Mouse (Mus musculus): ENCODE measurements around the gene Qtrt1. TPM values are rescaled to one million over a fixed set of nuclear protein-coding genes. Genes with fewer than 3 reads are reported as not detected.

The Qtrt1 gene
- polyA plus RNA-seq, 1 experiment from 2014 or later = 48.9 TPM

DNA sequence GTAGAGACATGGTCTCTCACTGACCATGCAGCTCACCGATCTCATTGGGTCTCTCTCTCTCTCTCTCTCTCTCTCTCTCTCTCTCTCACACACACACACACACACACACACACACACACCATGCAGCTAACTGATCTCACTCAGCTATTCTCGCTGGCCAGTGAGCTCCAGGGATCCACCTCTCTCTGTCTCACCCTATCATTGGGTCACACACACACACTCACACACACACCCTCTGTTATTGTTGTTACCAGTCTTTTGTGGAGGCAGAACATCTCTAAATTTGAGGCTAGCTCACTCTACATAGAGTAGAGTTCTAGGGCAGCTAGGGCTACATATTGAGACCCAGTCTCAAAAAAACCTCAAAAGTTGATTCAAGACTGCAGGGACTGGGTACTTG is 14.9 kb downstream of the Qtrt1 start:
- WGBS = 77% methylated on average over 2 of the region's 2 CpGs
- Histone ChIP-seq H3K27ac (ENCODE audit: low read depth, low read length) (no peak overlapping the region), H3K9ac (ENCODE audit: low read depth, low read length) (no peak overlapping the region), H3K4me2 (replicated peaks; ENCODE audit: low read depth, low read length) (no peak overlapping the region; the same call in 1 of the 2 replicates), H3K9me3 (ENCODE audit: control insufficient read depth, low read length) (no peaks in the 10 kb centered on the region), H3K4me1 (replicated peaks; ENCODE audit: control insufficient read depth, insufficient read depth, low read length) (peaks cover 4% of the 10 kb centered on the region; the same call in 1 of the 2 replicates), H3K27me3 (ENCODE audit: control insufficient read depth, insufficient read depth, low read length) (no peaks in the 10 kb centered on the region), H3K4me3 (ENCODE audit: low read depth, low read length) (no peak overlapping the region), H3K36me3 (ENCODE audit: control insufficient read depth, insufficient read depth, low read length) (no peaks in the 10 kb centered on the region)
- no peak for DNase-seq (ENCODE audit: low spot score)
- ATAC-seq (ENCODE audit: low FRiP score) = no peak

DNA sequence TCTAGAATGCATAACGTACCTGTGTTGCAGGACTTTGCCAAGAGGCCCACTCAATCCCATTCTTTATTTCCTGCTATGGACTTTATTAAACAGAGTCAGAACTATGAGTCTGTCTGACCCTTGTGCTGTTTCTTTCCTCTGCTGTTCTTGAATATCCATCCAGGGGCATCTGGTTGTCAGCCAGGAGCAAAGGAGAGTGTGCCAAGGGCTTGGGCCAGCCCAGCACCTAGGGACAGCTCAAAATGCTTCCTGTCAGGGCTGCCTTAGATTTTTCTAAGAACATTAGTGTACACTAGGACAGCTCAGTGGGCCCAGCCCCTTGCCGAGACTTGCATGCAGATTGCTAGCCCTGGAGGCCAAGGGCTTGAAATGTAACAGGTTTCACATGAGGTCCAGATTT is 16.1 kb downstream of the Qtrt1 start:
- WGBS = 86% methylated on average over 2 of the region's 2 CpGs
- Histone ChIP-seq H3K4me1 (replicated peaks; ENCODE audit: control insufficient read depth, insufficient read depth, low read length) (peaks cover 4% of the 10 kb centered on the region; the same call in 1 of the 2 replicates), H3K4me2 (replicated peaks; ENCODE audit: low read depth, low read length) (no peak overlapping the region), H3K36me3 (ENCODE audit: control insufficient read depth, insufficient read depth, low read length) (no peaks in the 10 kb centered on the region), H3K27me3 (ENCODE audit: control insufficient read depth, insufficient read depth, low read length) (no peaks in the 10 kb centered on the region), H3K9me3 (ENCODE audit: control insufficient read depth, low read length) (no peaks in the 10 kb centered on the region), H3K4me3 (ENCODE audit: low read depth, low read length) (no peak overlapping the region), H3K9ac (ENCODE audit: low read depth, low read length) (no peak overlapping the region), H3K27ac (ENCODE audit: low read depth, low read length) (no peak overlapping the region)
- ATAC-seq (ENCODE audit: low FRiP score) = no peak
- DNase-seq (ENCODE audit: low spot score) = no peak

DNA sequence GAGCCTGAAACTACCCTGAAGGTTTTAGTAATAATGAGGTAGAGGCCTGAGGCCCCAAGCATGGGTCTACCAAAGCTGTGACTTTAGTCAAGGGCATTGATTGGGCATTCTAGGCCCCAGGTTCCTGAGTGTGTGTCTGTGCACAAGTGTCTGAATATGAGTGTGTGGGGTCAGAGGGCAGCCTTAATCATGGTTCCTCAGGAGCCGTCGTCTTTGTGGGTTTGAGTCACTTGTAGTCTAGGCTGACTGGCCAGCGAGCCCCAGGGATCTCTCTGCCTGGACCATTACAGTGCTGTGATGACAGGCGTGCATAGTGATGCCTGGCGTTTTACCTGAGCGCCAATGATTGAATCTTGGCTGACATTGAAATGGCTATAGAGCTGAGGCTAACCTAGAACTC is 16.5 kb downstream of the Qtrt1 start:
- ATAC-seq (ENCODE audit: low FRiP score) = no peak
- no peak for DNase-seq (ENCODE audit: low spot score)
- H3K27me3 ChIP-seq (ENCODE audit: control insufficient read depth, insufficient read depth, low read length) = no peaks in the 10 kb centered on the region
- H3K4me1 ChIP-seq (replicated peaks; ENCODE audit: control insufficient read depth, insufficient read depth, low read length) = peaks cover 4% of the 10 kb centered on the region; the same call in 1 of the 2 replicates
- H3K36me3 ChIP-seq (ENCODE audit: control insufficient read depth, insufficient read depth, low read length) = no peaks in the 10 kb centered on the region
- no peaks in the 10 kb centered on the region for H3K9me3 ChIP-seq (ENCODE audit: control insufficient read depth, low read length)
- no peak overlapping the region for H3K27ac ChIP-seq (ENCODE audit: low read depth, low read length)
- 84% methylated on average over 6 of the region's 6 CpGs for WGBS
- H3K4me2 ChIP-seq (replicated peaks; ENCODE audit: low read depth, low read length) = no peak overlapping the region
- no peak overlapping the region for H3K9ac ChIP-seq (ENCODE audit: low read depth, low read length)
- no peak overlapping the region for H3K4me3 ChIP-seq (ENCODE audit: low read depth, low read length)

DNA sequence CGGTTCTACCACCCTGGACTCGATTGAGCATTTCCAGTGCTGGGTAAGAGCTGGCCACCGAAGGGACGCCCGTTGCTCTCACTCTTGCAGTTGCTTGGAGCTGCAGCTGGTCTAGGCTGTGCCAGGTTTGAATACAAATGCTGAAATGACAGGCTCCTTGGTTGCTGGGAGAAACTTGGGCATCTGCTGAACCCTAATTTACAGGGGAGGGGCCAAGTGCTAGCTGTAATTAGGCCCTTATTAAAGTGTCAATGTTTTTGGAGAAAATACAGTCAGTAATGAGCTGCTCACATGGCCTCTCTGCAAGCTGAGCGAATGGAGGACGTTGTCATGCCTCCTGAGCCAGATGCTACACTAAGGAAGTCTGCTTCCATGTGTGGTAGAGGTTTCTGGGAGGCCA is 19.1 kb downstream of the Qtrt1 start:
- Histone ChIP-seq H3K27ac (ENCODE audit: low read depth, low read length) (no peak overlapping the region), H3K9me3 (ENCODE audit: control insufficient read depth, low read length) (no peaks in the 10 kb centered on the region), H3K36me3 (ENCODE audit: control insufficient read depth, insufficient read depth, low read length) (no peaks in the 10 kb centered on the region), H3K27me3 (ENCODE audit: control insufficient read depth, insufficient read depth, low read length) (no peaks in the 10 kb centered on the region), H3K9ac (ENCODE audit: low read depth, low read length) (no peak overlapping the region), H3K4me1 (replicated peaks; ENCODE audit: control insufficient read depth, insufficient read depth, low read length) (peaks cover 4% of the 10 kb centered on the region; the same call in 1 of the 2 replicates), H3K4me3 (ENCODE audit: low read depth, low read length) (no peak overlapping the region), H3K4me2 (replicated peaks; ENCODE audit: low read depth, low read length) (no peak overlapping the region)
- DNase-seq (ENCODE audit: low spot score) (no peak), ATAC-seq (ENCODE audit: low FRiP score) (no peak)
- 88% methylated on average over 7 of the region's 7 CpGs for WGBS

DNA sequence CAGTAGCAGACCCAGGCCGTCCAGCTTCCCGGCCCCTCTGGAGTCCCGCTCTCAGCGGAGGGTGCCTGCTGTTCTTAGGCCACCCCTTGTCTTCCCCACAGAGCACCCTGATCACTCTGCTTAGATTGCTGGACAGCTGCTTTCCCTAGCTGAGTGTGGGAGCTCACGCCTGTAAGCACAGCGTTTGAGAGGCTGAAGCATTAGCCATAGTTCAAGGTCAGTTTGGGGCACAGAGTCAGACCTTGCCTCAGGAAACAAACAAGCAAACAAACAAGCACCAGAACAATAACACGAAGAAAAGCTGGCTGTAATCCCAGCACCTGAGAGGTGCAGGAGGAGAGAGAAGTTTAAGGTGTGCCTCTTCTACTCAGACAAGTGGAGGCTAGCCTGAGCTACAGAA is 20.4 kb downstream of the Qtrt1 start:
- 89% methylated on average over 7 of the region's 7 CpGs for WGBS

DNA sequence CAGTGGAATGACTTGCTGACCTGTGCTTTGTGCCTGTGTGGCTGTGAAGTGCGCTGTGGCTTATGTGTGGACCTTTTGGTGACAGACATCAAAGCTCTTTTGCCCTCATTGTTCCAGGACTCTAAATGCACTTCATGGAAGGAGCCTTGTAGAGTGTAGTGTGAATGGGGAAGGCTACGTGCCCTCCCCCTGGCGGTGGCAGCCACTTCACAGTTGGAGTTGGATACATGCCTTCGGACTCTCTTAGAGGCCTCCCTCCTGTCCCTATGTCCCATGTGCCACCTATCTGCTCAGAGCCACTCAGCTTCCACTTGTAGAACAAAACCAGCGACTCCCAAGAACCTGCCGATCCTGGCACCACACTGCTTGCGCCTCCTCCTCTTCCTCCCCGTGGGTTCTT is 22.1 kb downstream of the Qtrt1 start:
- no peak for DNase-seq (ENCODE audit: low spot score)
- Histone ChIP-seq H3K9me3 (ENCODE audit: control insufficient read depth, low read length) (no peaks in the 10 kb centered on the region), H3K4me1 (replicated peaks; ENCODE audit: control insufficient read depth, insufficient read depth, low read length) (no peaks in the 10 kb centered on the region), H3K27me3 (ENCODE audit: control insufficient read depth, insufficient read depth, low read length) (no peaks in the 10 kb centered on the region), H3K27ac (ENCODE audit: low read depth, low read length) (no peak overlapping the region), H3K36me3 (ENCODE audit: control insufficient read depth, insufficient read depth, low read length) (no peaks in the 10 kb centered on the region), H3K4me2 (replicated peaks; ENCODE audit: low read depth, low read length) (no peak overlapping the region), H3K9ac (ENCODE audit: low read depth, low read length) (no peak overlapping the region), H3K4me3 (ENCODE audit: low read depth, low read length) (no peak overlapping the region)
- WGBS = 96% methylated on average over 8 of the region's 8 CpGs
- ATAC-seq (ENCODE audit: low FRiP score) = no peak

More for the DNA sequence above, 20.4 kb downstream of the Qtrt1 start:
- Histone ChIP-seq H3K27me3 (ENCODE audit: control insufficient read depth, insufficient read depth, low read length) (no peaks in the 10 kb centered on the region), H3K27ac (ENCODE audit: low read depth, low read length) (no peak overlapping the region), H3K9me3 (ENCODE audit: control insufficient read depth, low read length) (no peaks in the 10 kb centered on the region), H3K4me3 (ENCODE audit: low read depth, low read length) (no peak overlapping the region), H3K36me3 (ENCODE audit: control insufficient read depth, insufficient read depth, low read length) (no peaks in the 10 kb centered on the region), H3K9ac (ENCODE audit: low read depth, low read length) (no peak overlapping the region), H3K4me1 (replicated peaks; ENCODE audit: control insufficient read depth, insufficient read depth, low read length) (no peaks in the 10 kb centered on the region), H3K4me2 (replicated peaks; ENCODE audit: low read depth, low read length) (no peak overlapping the region)
- DNase-seq (ENCODE audit: low spot score) (no peak), ATAC-seq (ENCODE audit: low FRiP score) (no peak)

DNA sequence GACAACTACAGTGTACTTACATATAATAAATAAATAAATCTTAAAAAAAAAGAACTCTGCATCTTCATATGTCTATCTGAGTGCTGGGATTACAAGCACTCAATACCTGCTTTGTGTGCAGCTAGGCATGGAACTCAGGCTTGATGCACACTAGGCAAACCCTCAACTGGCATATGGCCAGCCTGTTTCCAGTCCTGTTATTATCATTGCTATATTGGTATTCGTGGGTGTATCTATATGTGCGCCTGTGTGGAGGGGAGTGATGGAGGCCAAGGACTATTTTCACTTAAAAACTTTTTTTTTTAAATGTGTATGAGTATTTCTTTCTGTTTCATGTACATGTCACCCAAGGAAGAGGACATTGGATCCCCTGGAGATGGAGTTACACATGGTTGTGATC is 22.8 kb downstream of the Qtrt1 start:
- Histone ChIP-seq H3K36me3 (ENCODE audit: control insufficient read depth, insufficient read depth, low read length) (no peaks in the 10 kb centered on the region), H3K27ac (ENCODE audit: low read depth, low read length) (no peak overlapping the region), H3K4me3 (ENCODE audit: low read depth, low read length) (no peak overlapping the region), H3K9ac (ENCODE audit: low read depth, low read length) (no peak overlapping the region), H3K4me2 (replicated peaks; ENCODE audit: low read depth, low read length) (no peak overlapping the region), H3K27me3 (ENCODE audit: control insufficient read depth, insufficient read depth, low read length) (no peaks in the 10 kb centered on the region), H3K9me3 (ENCODE audit: control insufficient read depth, low read length) (no peaks in the 10 kb centered on the region), H3K4me1 (replicated peaks; ENCODE audit: control insufficient read depth, insufficient read depth, low read length) (no peaks in the 10 kb centered on the region)
- ATAC-seq (ENCODE audit: low FRiP score) (no peak), DNase-seq (ENCODE audit: low spot score) (no peak)
- 98% methylated on average over 2 of the region's 2 CpGs for WGBS

DNA sequence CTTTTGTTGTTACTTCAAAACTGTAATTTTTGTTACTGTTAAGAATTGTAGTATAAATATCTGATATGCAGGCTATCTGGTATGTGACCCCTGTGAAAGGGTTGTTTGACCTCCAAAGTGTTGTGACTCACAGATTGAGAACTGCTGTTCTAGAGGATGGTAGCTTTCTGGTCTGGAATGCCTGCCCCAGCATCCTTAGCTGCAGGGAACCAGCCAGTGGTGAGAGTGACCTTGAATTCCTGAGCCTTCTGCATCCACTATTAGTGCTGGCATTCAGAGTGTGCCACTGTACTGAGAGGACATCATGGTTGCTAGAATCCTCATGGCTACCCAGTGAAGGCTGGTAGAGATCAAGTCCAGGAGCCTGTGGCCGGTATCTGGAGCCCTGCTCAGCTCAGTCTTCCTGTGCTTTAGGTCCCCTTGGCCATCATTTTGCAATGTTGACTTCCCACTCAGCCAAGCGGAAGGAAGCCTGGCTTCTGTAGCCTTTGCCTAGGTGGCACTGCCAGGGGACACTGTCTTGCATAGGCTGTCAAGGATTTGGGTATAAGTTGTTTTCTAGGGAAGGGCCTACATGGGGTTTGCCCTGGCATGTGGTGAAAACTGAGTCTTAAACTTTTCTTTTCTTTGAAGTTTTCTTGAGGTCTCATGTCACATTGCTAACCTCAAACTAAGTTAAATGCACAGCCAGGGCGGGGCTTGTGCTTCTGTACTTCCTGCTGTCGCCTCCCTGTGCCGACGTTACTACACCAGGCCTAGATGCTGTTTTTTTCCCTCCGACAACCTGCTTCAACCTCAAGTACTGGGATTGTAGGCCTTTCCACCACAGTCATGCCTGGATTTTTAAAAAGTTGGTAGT is 24.4 kb downstream of the Qtrt1 start:
- Histone ChIP-seq H3K4me3 (ENCODE audit: low read depth, low read length) (no peak overlapping the region), H3K4me2 (replicated peaks; ENCODE audit: low read depth, low read length) (no peak overlapping the region), H3K4me1 (replicated peaks; ENCODE audit: control insufficient read depth, insufficient read depth, low read length) (no peaks in the 10 kb centered on the region), H3K27ac (ENCODE audit: low read depth, low read length) (no peak overlapping the region), H3K9me3 (ENCODE audit: control insufficient read depth, low read length) (no peaks in the 10 kb centered on the region), H3K36me3 (ENCODE audit: control insufficient read depth, insufficient read depth, low read length) (no peaks in the 10 kb centered on the region), H3K9ac (ENCODE audit: low read depth, low read length) (no peak overlapping the region), H3K27me3 (ENCODE audit: control insufficient read depth, insufficient read depth, low read length) (no peaks in the 10 kb centered on the region)
- DNase-seq (ENCODE audit: low spot score) = no peak
- ATAC-seq (ENCODE audit: low FRiP score) = no peak
- 88% methylated on average over 7 of the region's 7 CpGs for WGBS

DNA sequence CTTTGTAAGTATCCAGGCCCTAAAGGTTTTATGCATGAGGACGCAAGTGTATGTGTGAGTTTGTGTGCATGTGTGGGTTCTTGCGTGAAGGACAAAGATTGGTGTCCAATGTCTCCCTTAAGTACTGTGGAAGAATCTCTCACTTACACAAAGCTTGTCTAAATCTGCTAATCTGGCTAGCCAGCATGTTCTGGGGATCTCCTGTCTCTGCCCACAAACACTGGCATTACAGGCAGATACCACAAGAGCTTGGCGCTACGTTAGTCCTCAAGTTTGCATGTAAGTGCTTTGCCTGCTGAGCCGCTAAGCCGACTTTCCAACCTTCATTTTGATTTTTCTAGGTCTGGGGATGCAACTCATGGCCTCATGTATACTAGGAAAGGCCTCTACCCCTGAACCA is 25.9 kb downstream of the Qtrt1 start:
- Histone ChIP-seq H3K9me3 (ENCODE audit: control insufficient read depth, low read length) (no peaks in the 10 kb centered on the region), H3K4me3 (ENCODE audit: low read depth, low read length) (no peak overlapping the region), H3K9ac (ENCODE audit: low read depth, low read length) (no peak overlapping the region), H3K4me2 (replicated peaks; ENCODE audit: low read depth, low read length) (no peak overlapping the region), H3K36me3 (ENCODE audit: control insufficient read depth, insufficient read depth, low read length) (no peaks in the 10 kb centered on the region), H3K27me3 (ENCODE audit: control insufficient read depth, insufficient read depth, low read length) (no peaks in the 10 kb centered on the region), H3K4me1 (replicated peaks; ENCODE audit: control insufficient read depth, insufficient read depth, low read length) (no peaks in the 10 kb centered on the region), H3K27ac (ENCODE audit: low read depth, low read length) (no peak overlapping the region)
- DNase-seq (ENCODE audit: low spot score) (no peak), ATAC-seq (ENCODE audit: low FRiP score) (no peak)
- WGBS = 92% methylated on average over 6 of the region's 6 CpGs

Measured in hindbrain, embryonic 11.5 days (tissue).